Mouse (Mus musculus): ENCODE data around the gene Smc1b. TPM values are rescaled to one million over a fixed set of nuclear protein-coding genes. Genes with fewer than 3 reads are reported as not detected.

The Smc1b gene
- polyA plus RNA-seq (2012; rRNA removed), result not detected in 2 replicates

- peak; percentile 62 for DNase-seq
- H3K27me3 ChIP-seq (replicated peaks; ENCODE audit: control insufficient read depth, insufficient read depth, low read length), result no peaks in the 10 kb centered on the region
- H3K36me3 ChIP-seq (ENCODE audit: control insufficient read depth, insufficient read depth, low read length), result no peaks in the 10 kb centered on the region
- H3K27ac ChIP-seq (ENCODE audit: insufficient read depth, low read depth, low read length), result no peak within 1 kb of the TSS
- TF ChIP-seq POLR2A (IDR thresholded peaks at IDR 0.05; ENCODE audit: low read depth, low read length) (no peak), CTCF (conservative IDR thresholded peaks at IDR 0.05; ENCODE audit: insufficient read depth, insufficient read length, low read depth, low read length) (no peak)
- WGBS, result 30% methylated on average over 57 of the region's 58 CpGs
- H3K4me3 ChIP-seq (ENCODE audit: insufficient read depth, low read depth, low read length), result peak within 1 kb of the TSS; percentile 25; the same call in 1 of the 2 replicates
- H3K4me1 ChIP-seq (ENCODE audit: control insufficient read depth, insufficient read depth, low read length), result no peaks in the 10 kb centered on the region
These were observed at the start of gene Smc1b, which contains the start of gene Ribc2 for GRCm38 (mm10) chr15:85131275-85132192. Smc1b (minus strand) TSS chr15:85131964. Ribc2 (plus strand) TSS chr15:85132078.

GRCm38 (mm10) chr15:85180368-85180767 lies 48.6 kb upstream of the Smc1b start:
- H3K36me3 ChIP-seq (ENCODE audit: control insufficient read depth, insufficient read depth, low read length), result no peaks in the 10 kb centered on the region; the same call in 1 of the 2 replicates
- no peak overlapping the region for H3K27ac ChIP-seq (ENCODE audit: insufficient read depth, low read depth, low read length)

GRCm38 (mm10) chr15:85179528-85180180 lies 47.9 kb upstream of the Smc1b start:
- H3K4me3 ChIP-seq (ENCODE audit: insufficient read depth, low read depth, low read length), result no peak overlapping the region
- TF ChIP-seq POLR2A (IDR thresholded peaks at IDR 0.05; ENCODE audit: low read depth, low read length) (no peak), CTCF (conservative IDR thresholded peaks at IDR 0.05; ENCODE audit: insufficient read depth, insufficient read length, low read depth, low read length) (no peak)
- H3K27me3 ChIP-seq (replicated peaks; ENCODE audit: control insufficient read depth, insufficient read depth, low read length), result no peaks in the 10 kb centered on the region
- H3K27ac ChIP-seq (ENCODE audit: insufficient read depth, low read depth, low read length), result no peak overlapping the region
- H3K36me3 ChIP-seq (ENCODE audit: control insufficient read depth, insufficient read depth, low read length), result no peaks in the 10 kb centered on the region
- no peaks in the 10 kb centered on the region for H3K4me1 ChIP-seq (ENCODE audit: control insufficient read depth, insufficient read depth, low read length)
- peak; percentile 9 for DNase-seq
- WGBS, result 71% methylated on average over 7 of the region's 7 CpGs

More at GRCm38 (mm10) chr15:85180368-85180767, 48.6 kb upstream of the Smc1b start:
- H3K4me1 ChIP-seq (ENCODE audit: control insufficient read depth, insufficient read depth, low read length), result no peaks in the 10 kb centered on the region
- TF ChIP-seq CTCF (conservative IDR thresholded peaks at IDR 0.05; ENCODE audit: insufficient read depth, insufficient read length, low read depth, low read length), result no peak
- TF ChIP-seq POLR2A (IDR thresholded peaks at IDR 0.05; ENCODE audit: low read depth, low read length), result no peak
- no peak for DNase-seq
- no peaks in the 10 kb centered on the region for H3K27me3 ChIP-seq (replicated peaks; ENCODE audit: control insufficient read depth, insufficient read depth, low read length)
- H3K4me3 ChIP-seq (ENCODE audit: insufficient read depth, low read depth, low read length), result no peak overlapping the region

GRCm38 (mm10) chr15:85178172-85178571 lies 46.4 kb upstream of the Smc1b start:
- no peak overlapping the region for H3K4me3 ChIP-seq (ENCODE audit: insufficient read depth, low read depth, low read length)
- 67% methylated on average over 6 of the region's 6 CpGs for WGBS
- DNase-seq, result no peak
- no peak for TF ChIP-seq CTCF (conservative IDR thresholded peaks at IDR 0.05; ENCODE audit: insufficient read depth, insufficient read length, low read depth, low read length)
- TF ChIP-seq POLR2A (IDR thresholded peaks at IDR 0.05; ENCODE audit: low read depth, low read length), result no peak
- no peaks in the 10 kb centered on the region for H3K36me3 ChIP-seq (ENCODE audit: control insufficient read depth, insufficient read depth, low read length)
- no peaks in the 10 kb centered on the region for H3K4me1 ChIP-seq (ENCODE audit: control insufficient read depth, insufficient read depth, low read length)
- H3K27me3 ChIP-seq (replicated peaks; ENCODE audit: control insufficient read depth, insufficient read depth, low read length), result no peaks in the 10 kb centered on the region
- no peak overlapping the region for H3K27ac ChIP-seq (ENCODE audit: insufficient read depth, low read depth, low read length)

- no peak for DNase-seq
- Histone ChIP-seq H3K27me3 (replicated peaks; ENCODE audit: control insufficient read depth, insufficient read depth, low read length) (no peaks in the 10 kb centered on the region), H3K27ac (ENCODE audit: insufficient read depth, low read depth, low read length) (no peak overlapping the region), H3K4me1 (ENCODE audit: control insufficient read depth, insufficient read depth, low read length) (no peaks in the 10 kb centered on the region), H3K36me3 (ENCODE audit: control insufficient read depth, insufficient read depth, low read length) (no peaks in the 10 kb centered on the region), H3K4me3 (ENCODE audit: insufficient read depth, low read depth, low read length) (no peak overlapping the region)
- TF ChIP-seq CTCF (conservative IDR thresholded peaks at IDR 0.05; ENCODE audit: insufficient read depth, insufficient read length, low read depth, low read length), result no peak
- TF ChIP-seq POLR2A (IDR thresholded peaks at IDR 0.05; ENCODE audit: low read depth, low read length), result no peak
- 69% methylated on average over 8 of the region's 8 CpGs for WGBS
These were observed 45.8 kb upstream of the Smc1b start for GRCm38 (mm10) chr15:85177576-85177975.

- Histone ChIP-seq H3K27ac (ENCODE audit: insufficient read depth, low read depth, low read length) (no peak overlapping the region), H3K4me3 (ENCODE audit: insufficient read depth, low read depth, low read length) (no peak overlapping the region), H3K27me3 (replicated peaks; ENCODE audit: control insufficient read depth, insufficient read depth, low read length) (no peaks in the 10 kb centered on the region), H3K36me3 (ENCODE audit: control insufficient read depth, insufficient read depth, low read length) (no peaks in the 10 kb centered on the region), H3K4me1 (ENCODE audit: control insufficient read depth, insufficient read depth, low read length) (no peaks in the 10 kb centered on the region)
- no peak for TF ChIP-seq POLR2A (IDR thresholded peaks at IDR 0.05; ENCODE audit: low read depth, low read length)
- no peak for DNase-seq
- 55% methylated on average over 10 of the region's 10 CpGs for WGBS
These were observed 42.3 kb upstream of the Smc1b start for GRCm38 (mm10) chr15:85174060-85174459.

GRCm38 (mm10) chr15:85173425-85173824 lies 41.7 kb upstream of the Smc1b start:
- no peak for DNase-seq
- WGBS, result 65% methylated on average over 8 of the region's 8 CpGs
- Histone ChIP-seq H3K4me1 (ENCODE audit: control insufficient read depth, insufficient read depth, low read length) (no peaks in the 10 kb centered on the region), H3K36me3 (ENCODE audit: control insufficient read depth, insufficient read depth, low read length) (no peaks in the 10 kb centered on the region), H3K27ac (ENCODE audit: insufficient read depth, low read depth, low read length) (no peak overlapping the region), H3K27me3 (replicated peaks; ENCODE audit: control insufficient read depth, insufficient read depth, low read length) (no peaks in the 10 kb centered on the region), H3K4me3 (ENCODE audit: insufficient read depth, low read depth, low read length) (no peak overlapping the region)
- TF ChIP-seq POLR2A (IDR thresholded peaks at IDR 0.05; ENCODE audit: low read depth, low read length) (no peak), CTCF (conservative IDR thresholded peaks at IDR 0.05; ENCODE audit: insufficient read depth, insufficient read length, low read depth, low read length) (no peak)
